Mouse (Mus musculus) stomach, embryonic 14.5 days (tissue): Measurements from ENCODE around the gene Mcu. TPM values are rescaled to one million over a fixed set of nuclear protein-coding genes. Genes with fewer than 3 reads are reported as not detected.

Source experiments
- ATAC-seq: fragments of 200-750 bp; cut with Nextera tagmentation; 2 replicates; pipeline ENCODE4 v1.8.0; 2017; ENCODE audit warnings: low read depth, moderate TSS enrichment; ENCODE audit not compliant: insufficient number of reproducible peaks, insufficient read depth, low FRiP score
- H3K27ac ChIP-seq: fragments of 300-500 bp; sonication (generic); 2 replicates; pipeline ENCODE4 v1.5.1; 2014; ENCODE audit warnings: mild to moderate bottlenecking, low read length, moderate library complexity, mixed read lengths
- H3K27me3 ChIP-seq: fragments of 300-500 bp; sonication (generic); 2 replicates; pipeline ENCODE4 v1.6.1; 2014; ENCODE audit warnings: low read length, control low read depth, mixed read lengths; ENCODE audit not compliant: control insufficient read depth, insufficient read depth
- H3K36me3 ChIP-seq: fragments of 300-500 bp; sonication (generic); 2 replicates; pipeline ENCODE4 v1.6.1; 2014; ENCODE audit warnings: mild to moderate bottlenecking, control low read depth, low read length, moderate library complexity, mixed read lengths; ENCODE audit not compliant: control insufficient read depth, insufficient read depth
- H3K4me1 ChIP-seq: fragments of 300-500 bp; sonication (generic); 2 replicates; pipeline ENCODE4 v1.6.1; 2014; ENCODE audit warnings: low read length, control low read depth, mixed read lengths; ENCODE audit not compliant: control insufficient read depth, insufficient read depth
- H3K4me2 ChIP-seq: fragments of 300-500 bp; sonication (generic); replicated peaks from 2 replicates; pipeline ENCODE4 v1.6.1; 2014; ENCODE audit warnings: low read depth, low read length, control low read depth
- H3K4me3 ChIP-seq: fragments of 300-500 bp; sonication (generic); 2 replicates; pipeline ENCODE4 v1.5.1; 2014; ENCODE audit warnings: low read depth, low read length, control low read depth
- H3K9ac ChIP-seq: fragments of 300-500 bp; sonication (generic); replicated peaks from 2 replicates; pipeline ENCODE4 v1.6.1; 2014; ENCODE audit warnings: low read depth, mild to moderate bottlenecking, control low read depth, low read length, moderate library complexity, mixed read lengths
- H3K9me3 ChIP-seq: fragments of 300-500 bp; sonication (generic); 2 replicates; pipeline ENCODE4 v1.6.1; 2016; ENCODE audit warnings: low read depth, low read length, control low read depth; ENCODE audit not compliant: control insufficient read depth
- WGBS: fragments of 180-500 bp; shearing (Covaris S2); extraction: QIAGEN DNeasy Blood & Tissue Kit; methylation state at CpG from one replicate; pipeline ENCODE4 v1.1.7; 2014; 5-methylcytosine and 5-hydroxymethylcytosine counted together
- polyA plus RNA-seq: library from polyadenylated mRNA; unstranded; fragments of >200 nt; fragmentation: Nextera tagmentation; extraction: Ambion mirVana; gene quantifications from 2 replicates; pipeline ENCODE4 v1.2.1, GENCODE M21; 2014

Gene Mcu
- polyA plus RNA-seq, 1 experiment from 2014 or later: 60.4 TPM

DNA sequence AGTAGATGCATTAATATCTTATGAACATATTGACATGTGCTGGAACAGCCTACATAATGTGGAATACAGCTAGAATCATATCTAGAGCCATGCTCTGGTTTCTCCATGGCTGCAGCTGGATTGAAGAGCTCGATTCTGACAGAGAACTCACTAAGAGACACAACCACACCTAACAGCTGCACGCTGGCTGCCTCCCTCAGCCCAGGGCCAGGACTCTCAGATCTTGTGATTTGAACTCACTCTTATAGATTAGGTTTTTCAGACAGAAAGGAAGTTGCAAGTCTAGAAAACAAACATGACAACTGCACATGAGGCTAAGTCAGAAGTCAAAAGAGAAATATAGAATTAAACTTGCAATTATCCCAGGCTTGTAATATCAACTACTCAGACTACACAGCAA is 45.7 kb downstream of the Mcu start:
- H3K27me3 ChIP-seq: no peaks in the 10 kb centered on the region
- no peak overlapping the region for H3K4me2 ChIP-seq
- no peak for ATAC-seq
- H3K9me3 ChIP-seq: no peaks in the 10 kb centered on the region
- no peak overlapping the region for H3K4me3 ChIP-seq
- 46% methylated on average over 2 of the region's 2 CpGs for WGBS
- H3K36me3 ChIP-seq: no peaks in the 10 kb centered on the region
- peaks cover 28% of the 10 kb centered on the region; the same call in 1 of the 2 replicates for H3K4me1 ChIP-seq
- no peak overlapping the region for H3K27ac ChIP-seq
- no peak overlapping the region for H3K9ac ChIP-seq

DNA sequence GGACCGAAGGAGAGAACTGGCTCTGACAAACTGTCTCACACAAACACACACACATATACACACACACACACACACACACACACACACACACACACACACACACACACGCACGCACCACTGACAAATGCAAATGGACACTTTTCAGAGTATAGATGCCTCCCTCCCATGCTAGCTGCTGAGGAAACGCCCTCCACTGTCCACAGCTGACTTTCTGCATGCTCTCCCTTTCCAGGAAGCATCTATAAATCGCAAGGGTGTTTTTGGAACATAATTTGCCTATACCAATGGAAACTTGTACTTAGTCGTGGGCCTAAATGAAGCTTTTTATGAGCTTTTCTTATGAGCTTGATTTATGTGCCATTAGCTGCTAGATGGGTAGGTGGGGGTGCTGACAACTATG is 46.1 kb downstream of the Mcu start:
- Histone ChIP-seq H3K9ac (no peak overlapping the region), H3K27ac (no peak overlapping the region), H3K4me1 (peaks cover 29% of the 10 kb centered on the region; the same call in 1 of the 2 replicates), H3K27me3 (no peaks in the 10 kb centered on the region), H3K4me2 (no peak overlapping the region), H3K9me3 (no peaks in the 10 kb centered on the region), H3K4me3 (no peak overlapping the region), H3K36me3 (no peaks in the 10 kb centered on the region)
- WGBS: 62% methylated on average over 6 of the region's 6 CpGs
- no peak for ATAC-seq

GRCm38 (mm10) chr10:59569481-59569869 is 47.0 kb downstream of the Mcu start:
- H3K4me3 ChIP-seq: no peak overlapping the region
- no peaks in the 10 kb centered on the region for H3K9me3 ChIP-seq
- peaks cover 29% of the 10 kb centered on the region; the same call in 1 of the 2 replicates for H3K4me1 ChIP-seq
- H3K4me2 ChIP-seq: no peak overlapping the region
- H3K9ac ChIP-seq: no peak overlapping the region
- no peak for ATAC-seq
- no peaks in the 10 kb centered on the region for H3K36me3 ChIP-seq
- 65% methylated on average over 1 of the region's 1 CpGs for WGBS
- no peaks in the 10 kb centered on the region for H3K27me3 ChIP-seq
- no peak overlapping the region; the same call in 1 of the 2 replicates for H3K27ac ChIP-seq

DNA sequence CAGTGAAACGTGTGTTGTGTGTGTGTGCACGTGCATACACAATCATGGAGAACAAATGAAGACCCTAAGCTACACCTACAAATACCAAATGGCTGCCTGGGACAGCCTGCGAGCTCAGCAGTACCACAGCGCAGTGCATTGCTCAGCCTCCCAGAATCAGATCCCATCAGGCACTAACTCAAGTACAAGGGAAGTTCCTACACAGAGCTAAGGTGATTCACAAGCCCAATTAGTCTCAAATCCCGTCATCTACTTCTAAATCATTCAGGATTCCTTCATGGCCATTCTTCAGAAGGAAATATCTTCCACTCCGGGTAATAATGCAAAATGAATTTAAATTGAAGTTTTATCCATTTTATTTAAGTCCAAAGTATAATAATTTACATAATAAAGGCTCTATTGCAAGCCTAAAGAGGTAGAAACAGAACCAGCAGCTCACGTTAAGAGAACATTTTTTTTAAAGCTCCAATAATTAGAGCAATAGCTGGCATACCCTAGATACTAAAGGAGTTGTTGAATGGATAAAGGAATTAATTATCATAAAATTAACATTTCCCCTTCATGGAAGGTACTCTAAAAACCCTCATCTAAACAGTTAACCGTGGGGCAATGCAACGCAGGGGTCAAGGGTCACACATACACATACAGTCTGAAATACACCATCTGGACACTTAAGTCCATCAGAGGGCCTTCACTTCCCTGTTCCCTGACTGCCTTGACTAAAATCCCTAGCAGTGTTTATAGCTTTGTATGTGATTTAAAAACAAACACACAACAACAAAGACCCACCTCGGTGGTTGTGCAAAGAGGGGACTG is 47.6 kb downstream of the Mcu start:
- Histone ChIP-seq H3K27me3 (no peaks in the 10 kb centered on the region), H3K4me3 (no peak overlapping the region), H3K4me2 (no peak overlapping the region), H3K27ac (peak overlapping the region; percentile 21; the same call in 1 of the 2 replicates), H3K9ac (no peak overlapping the region), H3K4me1 (peaks cover 29% of the 10 kb centered on the region; the same call in 1 of the 2 replicates), H3K9me3 (no peaks in the 10 kb centered on the region), H3K36me3 (no peaks in the 10 kb centered on the region)
- WGBS: 60% methylated on average over 10 of the region's 10 CpGs
- no peak for ATAC-seq

DNA sequence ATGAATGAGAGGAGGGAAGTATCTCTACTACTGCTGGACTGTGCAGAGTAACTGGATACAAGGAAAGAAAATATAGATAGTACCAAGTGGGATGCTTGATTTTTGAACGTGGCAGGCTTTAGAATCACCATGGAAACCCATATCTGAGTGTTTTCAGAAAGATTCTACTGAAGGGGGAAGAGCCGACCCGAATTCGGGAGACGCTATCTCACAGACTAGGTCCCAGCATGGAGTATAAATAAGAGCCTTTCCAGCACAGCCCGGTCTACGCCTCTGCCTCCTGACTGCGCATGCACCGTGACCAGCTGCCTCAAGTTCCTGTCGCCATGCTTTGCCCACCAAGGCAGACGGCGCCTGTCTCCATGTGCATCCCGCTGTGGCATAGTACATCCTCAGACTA is 49.5 kb downstream of the Mcu start:
- no peak overlapping the region for H3K9ac ChIP-seq
- peaks cover 29% of the 10 kb centered on the region; the same call in 1 of the 2 replicates for H3K4me1 ChIP-seq
- H3K27me3 ChIP-seq: no peaks in the 10 kb centered on the region
- no peak overlapping the region for H3K4me3 ChIP-seq
- peak overlapping the region; percentile 30; the same call in 1 of the 2 replicates for H3K27ac ChIP-seq
- WGBS: 81% methylated on average over 13 of the region's 13 CpGs
- no peak for ATAC-seq
- no peak overlapping the region for H3K4me2 ChIP-seq
- no peaks in the 10 kb centered on the region for H3K9me3 ChIP-seq
- H3K36me3 ChIP-seq: no peaks in the 10 kb centered on the region

- Histone ChIP-seq H3K27me3 (no peaks in the 10 kb centered on the region), H3K36me3 (no peaks in the 10 kb centered on the region), H3K27ac (peak overlapping the region; percentile 52; the same call in 1 of the 2 replicates), H3K4me2 (no peak overlapping the region), H3K9me3 (no peaks in the 10 kb centered on the region), H3K4me1 (peaks cover 29% of the 10 kb centered on the region; the same call in 1 of the 2 replicates), H3K9ac (no peak overlapping the region), H3K4me3 (no peak overlapping the region)
- no peak for ATAC-seq
- WGBS: 30% methylated on average over 2 of the region's 2 CpGs
These were observed 50.5 kb downstream of the Mcu start for GRCm38 (mm10) chr10:59565995-59566410.

- Histone ChIP-seq H3K4me1 (peaks cover 27% of the 10 kb centered on the region; the same call in 1 of the 2 replicates), H3K9me3 (no peaks in the 10 kb centered on the region), H3K36me3 (no peaks in the 10 kb centered on the region), H3K4me3 (no peak overlapping the region), H3K4me2 (no peak overlapping the region), H3K27ac (no peak overlapping the region), H3K9ac (no peak overlapping the region), H3K27me3 (no peaks in the 10 kb centered on the region)
- no peak for ATAC-seq
- 83% methylated on average over 5 of the region's 5 CpGs for WGBS
These were observed 51.9 kb downstream of the Mcu start for GRCm38 (mm10) chr10:59564551-59564950.

- 0 out of 2 replicates have a peak, but pooled peaks have one; percentile 42 for ATAC-seq
- no peaks in the 10 kb centered on the region for H3K9me3 ChIP-seq
- no peaks in the 10 kb centered on the region for H3K27me3 ChIP-seq
- no peak overlapping the region for H3K9ac ChIP-seq
- H3K27ac ChIP-seq: no peak overlapping the region
- no peak overlapping the region for H3K4me3 ChIP-seq
- peaks cover 17% of the 10 kb centered on the region; the same call in 1 of the 2 replicates for H3K4me1 ChIP-seq
- H3K36me3 ChIP-seq: no peaks in the 10 kb centered on the region
- WGBS: 52% methylated on average over 4 of the region's 4 CpGs
- H3K4me2 ChIP-seq: no peak overlapping the region
These were observed 54.0 kb downstream of the Mcu start for GRCm38 (mm10) chr10:59562511-59562910.
